Mouse (Mus musculus) hindbrain, postnatal 0 days (tissue): ENCODE measurements around the gene Tgds. TPM values are rescaled to one million over a fixed set of nuclear protein-coding genes. Genes with fewer than 3 reads are reported as not detected.
A peak's percentile ranks its signal among the peaks of the same experiment; 100 is the strongest.
"Not testable (repeated sequence)": the region's sequence is repeated elsewhere in the genome, so short reads cannot be mapped to it uniquely, and the experiment has no call there.

ENCODE experiments used
- ATAC-seq: fragments of 200-750 bp; cut with Nextera tagmentation; 2 replicates; pipeline ENCODE4 v1.8.0; 2017; ENCODE audit warnings: mild to moderate bottlenecking, moderate TSS enrichment, moderate library complexity
- DNase-seq: peaks from one replicate; pipeline ENCODE4 v3.0.0-alpha.2; 2015; ENCODE audit warnings: low spot score
- H3K27ac ChIP-seq: fragments of 300-500 bp; sonication (generic); 2 replicates; pipeline ENCODE4 v1.5.1; 2014; ENCODE audit warnings: mild to moderate bottlenecking
- H3K27me3 ChIP-seq: fragments of 300-500 bp; sonication (generic); 2 replicates; pipeline ENCODE4 v1.6.1; 2014; ENCODE audit warnings: low read length, mixed read lengths; ENCODE audit not compliant: insufficient read depth
- H3K36me3 ChIP-seq: fragments of 300-500 bp; sonication (generic); 2 replicates; pipeline ENCODE4 v1.6.1; 2014; ENCODE audit warnings: low read length, mixed read lengths; ENCODE audit not compliant: insufficient read depth
- H3K4me1 ChIP-seq: fragments of 300-500 bp; sonication (generic); 2 replicates; pipeline ENCODE4 v1.6.1; 2014; ENCODE audit warnings: antibody characterized with exemption, low read length, mixed read lengths; ENCODE audit not compliant: insufficient read depth
- H3K4me2 ChIP-seq: fragments of 300-500 bp; sonication (generic); 2 replicates; pipeline ENCODE4 v1.6.1; 2014; ENCODE audit warnings: low read depth, mild to moderate bottlenecking, low read length, moderate library complexity, mixed read lengths
- H3K4me3 ChIP-seq: fragments of 300-500 bp; sonication (generic); 2 replicates; pipeline ENCODE4 v1.5.1; 2014; ENCODE audit warnings: low read length
- H3K9ac ChIP-seq: fragments of 300-500 bp; sonication (generic); replicated peaks from 2 replicates; pipeline ENCODE4 v1.6.1; 2014; ENCODE audit warnings: mild to moderate bottlenecking, low read length, moderate library complexity, mixed read lengths
- H3K9me3 ChIP-seq: fragments of 300-500 bp; sonication (generic); 2 replicates; pipeline ENCODE4 v1.6.1; 2016; ENCODE audit warnings: low read length, mixed read lengths
- CTCF ChIP-seq: IDR thresholded peaks from 2 replicates; pipeline ENCODE4 v1.5.1; 2016; ENCODE audit warnings: antibody characterized with exemption, control low read depth, low read depth
- WGBS: fragments of 180-500 bp; shearing (Covaris S2); extraction: QIAGEN DNeasy Blood & Tissue Kit; methylation state at CpG from one replicate; pipeline ENCODE4 v1.1.7; 2014; 5-methylcytosine and 5-hydroxymethylcytosine counted together
- polyA plus RNA-seq: library from polyadenylated mRNA; unstranded; fragments of >200 nt; fragmentation: Nextera tagmentation; extraction: Ambion mirVana; gene quantifications from 2 replicates; pipeline ENCODE4 v1.2.1, GENCODE M21; 2015
- total RNA-seq: library from RNA; depleted of rRNA; stranded (reverse); fragments of >200 nt; gene quantifications from 2 replicates; pipeline ENCODE4 v1.2.3, GENCODE M21; 2014

The Tgds gene
- total and polyA plus RNA-seq, 2 experiments from 2014 or later = 8.1 to 8.8 TPM

DNA sequence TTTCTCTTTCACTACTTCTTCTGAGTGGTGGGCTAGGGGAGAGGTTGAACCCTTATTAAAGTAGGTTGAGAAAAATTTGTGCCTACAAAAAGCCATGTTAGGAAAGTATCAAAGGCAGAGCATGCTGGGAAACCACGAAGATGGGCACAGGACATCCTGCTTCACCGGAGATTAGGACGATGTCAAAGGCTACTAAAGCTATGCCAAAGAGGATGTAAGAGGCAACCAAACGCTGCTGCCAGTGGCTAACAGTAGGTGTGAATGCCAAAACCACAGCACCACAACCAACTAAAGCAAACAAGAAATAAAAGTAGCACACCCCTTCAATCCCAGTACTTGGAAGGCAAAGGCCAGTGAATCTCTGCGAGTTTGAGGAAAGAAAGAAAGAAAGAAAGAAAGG is 8.4 kb downstream of the Tgds start:
- H3K36me3 ChIP-seq = peaks cover 42% of the 10 kb centered on the region

DNA sequence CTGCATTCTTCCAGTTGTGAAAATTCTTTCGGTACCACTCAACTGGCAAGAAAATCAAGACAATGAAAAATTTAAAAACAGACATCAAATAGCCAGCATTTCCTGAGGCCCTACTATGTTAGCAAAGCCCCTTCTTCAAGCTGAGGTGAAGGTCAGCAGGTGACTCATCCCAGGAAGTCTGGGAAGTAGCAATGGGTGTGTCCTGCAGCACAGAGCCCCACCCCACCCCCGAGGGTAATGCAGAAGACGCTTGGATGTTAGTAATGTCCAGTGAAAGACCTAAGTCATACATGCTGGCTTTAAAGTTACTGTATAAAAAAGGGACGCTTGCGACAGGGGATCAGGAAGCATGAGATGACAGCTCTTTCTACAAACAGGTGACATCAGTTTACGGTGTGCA is 19.4 kb downstream of the Tgds start:
- 93% methylated on average over 6 of the region's 6 CpGs for WGBS

More for the DNA sequence above, 8.4 kb downstream of the Tgds start:
- no peak for TF ChIP-seq CTCF
- Histone ChIP-seq H3K27ac (no peak overlapping the region), H3K4me2 (no peak overlapping the region), H3K4me1 (no peaks in the 10 kb centered on the region), H3K4me3 (no peak overlapping the region), H3K27me3 (no peaks in the 10 kb centered on the region), H3K9me3 (no peaks in the 10 kb centered on the region), H3K9ac (no peak overlapping the region)
- 88% methylated on average over 5 of the region's 5 CpGs for WGBS
- no peak for ATAC-seq
- DNase-seq = no peak

DNA sequence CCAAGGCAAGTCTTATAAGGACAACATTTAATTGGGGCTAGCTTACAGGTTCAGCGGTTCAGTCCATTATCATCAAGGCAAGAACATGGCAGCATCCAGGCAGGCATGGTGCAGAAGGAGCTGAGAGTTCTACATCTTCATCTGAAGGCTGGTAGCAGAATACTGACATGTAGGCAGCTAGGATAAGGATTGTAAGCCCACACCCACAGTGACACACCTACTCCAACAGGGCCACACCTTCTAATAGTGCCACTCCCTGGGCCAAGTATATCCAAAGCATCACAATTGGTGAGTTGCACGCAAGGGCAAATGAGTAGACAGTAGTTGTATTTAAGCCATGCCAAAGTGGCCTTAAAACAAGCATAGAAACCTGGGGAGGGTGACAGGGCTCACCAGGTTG is 25.1 kb downstream of the Tgds start:
- H3K27ac ChIP-seq, DNase-seq, H3K4me2 ChIP-seq, H3K4me3 ChIP-seq, H3K4me1 ChIP-seq, H3K9ac ChIP-seq, H3K9me3 ChIP-seq, ATAC-seq, H3K36me3 ChIP-seq, H3K27me3 ChIP-seq: not testable (repeated sequence)
- WGBS = 94% methylated on average over 2 of the region's 2 CpGs

More for the DNA sequence above, 19.4 kb downstream of the Tgds start:
- peaks cover 54% of the 10 kb centered on the region for H3K36me3 ChIP-seq
- DNase-seq = no peak
- H3K9me3 ChIP-seq = no peaks in the 10 kb centered on the region
- H3K27me3 ChIP-seq = no peaks in the 10 kb centered on the region
- H3K9ac ChIP-seq = no peak overlapping the region
- H3K27ac ChIP-seq = no peak overlapping the region
- no peak overlapping the region for H3K4me3 ChIP-seq
- ATAC-seq = no peak
- TF ChIP-seq CTCF = no peak
- H3K4me1 ChIP-seq = no peaks in the 10 kb centered on the region
- no peak overlapping the region for H3K4me2 ChIP-seq

DNA sequence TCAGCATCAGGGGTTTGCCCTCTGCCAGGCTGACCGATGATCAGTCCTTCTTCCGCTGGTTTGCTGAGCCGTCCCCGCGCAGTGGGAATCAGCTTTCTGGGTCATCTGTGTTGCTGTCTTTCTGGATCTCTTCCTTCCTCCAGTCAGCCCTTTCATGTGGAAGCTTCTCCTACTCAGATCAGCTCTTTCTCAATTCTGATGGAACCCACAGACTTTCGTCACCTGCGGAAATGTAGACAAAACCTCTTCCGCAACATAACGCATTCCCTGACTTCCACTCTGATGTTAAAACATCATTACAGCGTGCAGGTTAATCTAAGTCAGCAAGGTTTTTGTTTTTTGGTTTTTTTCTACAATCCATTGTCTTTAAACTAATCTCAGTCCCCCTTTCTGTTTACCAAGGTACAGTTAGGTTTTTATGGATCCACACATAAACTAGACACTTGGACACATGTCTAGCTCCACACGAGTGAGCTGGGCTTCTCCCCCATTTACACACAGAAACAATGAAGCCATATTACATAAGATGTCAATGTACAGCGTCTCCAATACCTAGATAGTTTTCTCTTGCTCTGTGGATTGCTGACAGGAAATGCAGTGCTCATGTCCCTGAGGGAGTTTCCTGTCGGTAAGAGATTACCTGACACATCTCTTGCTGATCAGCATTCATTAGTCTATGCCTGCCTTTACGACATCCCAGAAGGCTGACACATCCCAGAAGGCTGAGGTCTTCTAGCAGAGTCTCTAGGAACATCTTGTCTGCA is 31.1 kb downstream of the Tgds start:
- WGBS = 84% methylated on average over 14 of the region's 14 CpGs
- DNase-seq = no peak

GRCm38 (mm10) chr14:118098265-118098664 is 34.3 kb downstream of the Tgds start:
- Histone ChIP-seq H3K4me1 (no peaks in the 10 kb centered on the region), H3K9ac (no peak overlapping the region), H3K27me3 (no peaks in the 10 kb centered on the region), H3K9me3 (no peaks in the 10 kb centered on the region), H3K27ac (no peak overlapping the region), H3K36me3 (no peaks in the 10 kb centered on the region), H3K4me2 (no peak overlapping the region), H3K4me3 (no peak overlapping the region)
- 65% methylated on average over 2 of the region's 2 CpGs for WGBS
- TF ChIP-seq CTCF = no peak
- ATAC-seq (no peak), DNase-seq (no peak)

More for the DNA sequence above, 31.1 kb downstream of the Tgds start:
- no peak overlapping the region for H3K4me3 ChIP-seq
- peaks cover 3% of the 10 kb centered on the region; the same call in 1 of the 2 replicates for H3K9me3 ChIP-seq
- no peak overlapping the region for H3K9ac ChIP-seq
- no peak for ATAC-seq
- H3K27ac ChIP-seq = no peak overlapping the region
- H3K27me3 ChIP-seq = no peaks in the 10 kb centered on the region
- no peak overlapping the region for H3K4me2 ChIP-seq
- no peaks in the 10 kb centered on the region for H3K36me3 ChIP-seq
- no peak for TF ChIP-seq CTCF
- H3K4me1 ChIP-seq = no peaks in the 10 kb centered on the region

GRCm38 (mm10) chr14:118089806-118090392 is 42.7 kb downstream of the Tgds start:
- H3K27ac ChIP-seq = peak overlapping the region; percentile 2
- H3K9ac ChIP-seq = peak overlapping the region; percentile 9
- WGBS = under 1% methylated on average over 18 of the region's 18 CpGs
- H3K27me3 ChIP-seq = no peaks in the 10 kb centered on the region
- H3K9me3 ChIP-seq = no peaks in the 10 kb centered on the region
- H3K36me3 ChIP-seq = no peaks in the 10 kb centered on the region
- H3K4me2 ChIP-seq = peak overlapping the region; percentile 77
- H3K4me1 ChIP-seq = no peaks in the 10 kb centered on the region; the same call in 1 of the 2 replicates
- TF ChIP-seq CTCF = peak; percentile 11; the same call in 1 of the 2 replicates
- peak overlapping the region; percentile 63 for H3K4me3 ChIP-seq
- ATAC-seq (peak; percentile 64), DNase-seq (peak; percentile 45)
